Mouse (Mus musculus) right cerebral cortex, postnatal 4 days (tissue): ENCODE results near the gene Olfr1164.

Source experiments
- DNase-seq: peaks from one replicate; pipeline ENCODE4 v3.0.0-alpha.2; 2022

Gene Olfr1164

DNA sequence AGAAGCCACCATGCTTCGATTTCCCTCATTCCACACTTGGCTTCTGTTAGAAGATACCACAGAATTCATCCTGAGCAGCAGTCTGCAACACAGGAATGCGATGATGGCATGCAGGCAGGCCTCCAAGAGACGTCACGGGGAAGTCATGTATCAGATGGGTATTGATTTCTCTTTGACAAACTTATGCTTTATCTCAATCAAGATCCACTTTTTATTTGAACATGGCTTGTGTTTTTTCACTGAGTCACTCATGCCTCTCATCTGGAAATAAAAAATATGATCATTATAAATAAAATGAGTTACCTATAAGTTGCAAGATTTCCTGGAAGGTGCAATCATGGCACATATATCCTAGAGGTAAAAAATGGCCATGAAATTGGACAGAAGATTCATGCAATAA, at the start of gene Olfr1164:
Gene Olfr1164 (minus strand): TSS at position 101 of the 400 bp plus-strand sequence.
- DNase-seq, result no peak

GRCm38 (mm10) chr2:88128172-88128571, 34.4 kb upstream of the Olfr1164 start, which contains the start of gene Olfr1166:
TSS of gene Olfr1166 (minus strand) at chr2:88128272.
- no peak for DNase-seq

DNA sequence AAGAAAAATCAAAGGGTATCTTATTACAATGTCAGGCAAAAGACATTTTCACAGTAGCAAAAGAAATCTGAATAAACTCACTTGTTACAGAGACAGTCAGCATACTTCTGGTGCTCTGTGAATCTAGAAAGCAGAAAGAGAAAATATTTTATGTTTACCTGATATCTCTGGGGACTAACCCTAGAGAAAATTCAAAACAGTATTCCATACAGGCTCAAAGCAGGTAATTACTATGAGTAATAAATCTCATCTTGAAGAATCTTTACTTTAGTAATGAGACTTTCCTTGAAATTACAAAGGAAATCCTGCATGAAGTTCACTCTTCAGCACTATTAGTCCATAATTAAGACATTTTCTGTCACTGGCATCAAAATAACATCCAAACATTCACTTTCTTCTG, 22.0 kb downstream of the Olfr1164 start, which contains the start of gene Olfr1163:
Gene Olfr1163 (minus strand): TSS at position 101 of the 400 bp plus-strand sequence.
- no peak for DNase-seq

GRCm38 (mm10) chr2:88063587-88063986, 30.2 kb downstream of the Olfr1164 start:
- DNase-seq, result no peak

GRCm38 (mm10) chr2:88051029-88051428, 42.7 kb downstream of the Olfr1164 start, which contains the start of gene Olfr1162:
TSS of gene Olfr1162 (minus strand) at chr2:88051129.
- no peak for DNase-seq
